Mouse (Mus musculus) ES-E14 (cell line): ENCODE measurements around the gene Mad1l1.

Experiments
- HCFC1 ChIP-seq: IDR thresholded peaks from 2 replicates; pipeline ENCODE4 v1.6.1; 2012; ENCODE audit warnings: low read length, inconsistent platforms, borderline replicate concordance; ENCODE audit not compliant: insufficient read depth
- MAFK ChIP-seq: IDR thresholded peaks from 2 replicates; pipeline ENCODE4 v1.6.1; 2014; ENCODE audit warnings: mild to moderate bottlenecking, low read depth, low read length, inconsistent platforms; ENCODE audit not compliant: insufficient read depth
- ZC3H11A ChIP-seq: IDR thresholded peaks from 2 replicates; pipeline ENCODE4 v1.6.1; 2012; ENCODE audit warnings: low read depth, mild to moderate bottlenecking, inconsistent platforms, low read length, borderline replicate concordance
- ZNF384 ChIP-seq: IDR thresholded peaks from 2 replicates; pipeline ENCODE4 v1.6.1; 2012; ENCODE audit warnings: low read depth, low read length, inconsistent platforms

GRCm38 (mm10) chr5:140101409-140102009, 219.8 kb downstream of the Mad1l1 start:
- TF ChIP-seq ZC3H11A (no peak), HCFC1 (no peak), ZNF384 (no peak), MAFK (no peak)
